Mouse (Mus musculus) CH12.LX (cell line): ENCODE measurements around the gene Cdc42ep5.

Experiments used
- CTCF ChIP-seq, 2 experiments: IDR thresholded peaks in 1 of 2; conservative IDR thresholded peaks in 1 of 2; 2 replicates each; pipeline ENCODE4 v1.5.1; 2011 to 2012; ENCODE audit warnings: low read depth in 2 of 2, low read length in 2 of 2, improper control_type of control experiment in 1 of 2, inconsistent platforms in 1 of 2, mild to moderate bottlenecking in 1 of 2, moderate library complexity in 1 of 2
- MAFK ChIP-seq: IDR thresholded peaks from 2 replicates; pipeline ENCODE4 v1.6.1; 2011; ENCODE audit warnings: low read length, improper control_type of control experiment; ENCODE audit not compliant: insufficient replicate concordance
- MAZ ChIP-seq: IDR thresholded peaks from 2 replicates; pipeline ENCODE4 v1.6.1; 2012; ENCODE audit warnings: low read depth, mild to moderate bottlenecking, inconsistent platforms, low read length, improper control_type of control experiment, moderate library complexity
- MXI1 ChIP-seq: IDR thresholded peaks from 2 replicates; pipeline ENCODE4 v1.6.1; 2011; ENCODE audit warnings: mild to moderate bottlenecking, low read depth, low read length, improper control_type of control experiment
- MYC ChIP-seq: IDR thresholded peaks from 2 replicates; pipeline ENCODE4 v1.6.1; 2011; ENCODE audit warnings: low read depth, mild to moderate bottlenecking, improper control_type of control experiment, low read length
- POLR2A ChIP-seq: IDR thresholded peaks from 2 replicates; pipeline ENCODE4 v1.6.1; 2011; ENCODE audit warnings: low read depth, mild to moderate bottlenecking, improper control_type of control experiment, low read length
- RCOR1 ChIP-seq: conservative IDR thresholded peaks from 2 replicates; pipeline ENCODE4 v1.6.1; 2012; ENCODE audit warnings: low read depth, mild to moderate bottlenecking, inconsistent platforms, low read length, improper control_type of control experiment
- TBP ChIP-seq: conservative IDR thresholded peaks from 2 replicates; pipeline ENCODE4 v1.6.1; 2011; ENCODE audit warnings: low read depth, low read length, improper control_type of control experiment
- TCF12 ChIP-seq: IDR thresholded peaks from 2 replicates; pipeline ENCODE4 v1.6.1; 2014; ENCODE audit warnings: low read depth, mild to moderate bottlenecking, inconsistent platforms, low read length, improper control_type of control experiment

DNA sequence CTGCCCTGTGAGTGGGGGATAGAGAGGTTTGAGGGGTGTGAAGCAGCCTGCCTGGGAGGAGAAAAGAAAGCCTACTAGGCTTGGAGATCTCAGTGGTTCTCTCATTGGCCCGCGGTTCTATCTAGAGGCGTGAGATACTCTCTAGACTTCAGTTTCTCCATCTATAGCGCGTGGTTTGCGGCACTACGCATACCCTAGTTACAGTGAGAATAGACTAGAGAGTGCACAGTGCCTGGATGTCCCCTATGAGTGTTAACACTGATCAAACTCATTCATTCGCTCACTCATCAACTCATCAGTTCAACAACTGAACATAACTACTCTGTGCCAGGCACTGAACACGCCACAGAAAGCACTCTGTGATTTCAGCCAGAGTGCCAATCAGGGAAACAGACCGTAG, 41.9 kb downstream of the Cdc42ep5 start:
- TF ChIP-seq TCF12 (no peak), MAFK (no peak), CTCF (conservative IDR thresholded peaks at IDR 0.05 in 1 of 2, IDR thresholded peaks at IDR 0.05 in 1 of 2; ENCODE audit: low read depth in 2 of 2, low read length in 2 of 2) (no peak), MXI1 (no peak), MAZ (no peak), MYC (no peak), POLR2A (no peak), RCOR1 (no peak), TBP (no peak)
